Mouse (Mus musculus) adrenal gland, postnatal 4 days (tissue): ENCODE data around the gene Gstp1. TPM values are rescaled to one million over a fixed set of nuclear protein-coding genes. Genes with fewer than 3 reads are reported as not detected.
"Not testable (repeated sequence)": the region's sequence is repeated elsewhere in the genome, so short reads cannot be mapped to it uniquely, and the experiment has no call there.

Experiments used
- DNase-seq, 2 experiments: peaks; one replicate each; pipeline ENCODE4 v3.0.0; 2021 to 2022; ENCODE audit warnings: low spot score in 2 of 2, mixed read lengths in 2 of 2
- total RNA-seq, 2 experiments: library from RNA; stranded (reverse); gene quantifications; 2 replicates each; pipeline ENCODE4 v1.2.3; 2021

Gstp1 gene
- total RNA-seq, 2 experiments from 2014 or later, result 258 to 283 TPM

GRCm38 (mm10) chr19:4060899-4061465 lies 23.2 kb upstream of the Gstp1 start:
- no peak for DNase-seq

GRCm38 (mm10) chr19:4060044-4060898 lies 22.5 kb upstream of the Gstp1 start:
- DNase-seq, result not testable (repeated sequence)

- no peak for DNase-seq
Measured at GRCm38 (mm10) chr19:4059069-4059740, 21.4 kb upstream of the Gstp1 start, which contains the start of gene Gstp3. TSS of gene Gstp3 (minus strand) at chr19:4059569.

DNA sequence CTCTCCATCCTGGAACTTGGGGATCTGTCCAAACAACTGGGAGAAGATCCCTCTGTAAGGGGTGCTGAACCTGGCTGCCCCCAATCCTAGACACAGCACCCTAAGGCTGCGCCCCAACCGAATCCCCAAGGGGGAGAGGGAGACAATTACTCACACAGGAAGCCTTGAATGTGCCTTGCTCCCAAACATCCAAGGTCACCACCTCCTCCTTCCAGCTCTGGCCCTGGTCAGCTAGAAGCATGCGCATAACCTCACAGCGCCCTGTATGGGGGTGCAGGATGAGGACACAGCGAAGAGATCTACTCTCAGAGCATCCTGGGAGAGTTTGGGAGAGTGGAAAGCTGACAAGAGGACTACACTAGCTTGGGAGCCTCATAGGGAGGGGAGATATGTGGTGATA lies 20.8 kb upstream of the Gstp1 start:
- DNase-seq, result no peak

GRCm38 (mm10) chr19:4057962-4058361 lies 20.2 kb upstream of the Gstp1 start:
- DNase-seq, result no peak

- DNase-seq, result no peak
Measured at GRCm38 (mm10) chr19:4057389-4057788, 19.6 kb upstream of the Gstp1 start.

- no peak for DNase-seq
Measured at GRCm38 (mm10) chr19:4056727-4057126, 18.9 kb upstream of the Gstp1 start.

- DNase-seq, result no peak
Measured at GRCm38 (mm10) chr19:4055947-4056693, 18.3 kb upstream of the Gstp1 start.

GRCm38 (mm10) chr19:4055216-4055946 lies 17.6 kb upstream of the Gstp1 start:
- DNase-seq, result no peak

DNA sequence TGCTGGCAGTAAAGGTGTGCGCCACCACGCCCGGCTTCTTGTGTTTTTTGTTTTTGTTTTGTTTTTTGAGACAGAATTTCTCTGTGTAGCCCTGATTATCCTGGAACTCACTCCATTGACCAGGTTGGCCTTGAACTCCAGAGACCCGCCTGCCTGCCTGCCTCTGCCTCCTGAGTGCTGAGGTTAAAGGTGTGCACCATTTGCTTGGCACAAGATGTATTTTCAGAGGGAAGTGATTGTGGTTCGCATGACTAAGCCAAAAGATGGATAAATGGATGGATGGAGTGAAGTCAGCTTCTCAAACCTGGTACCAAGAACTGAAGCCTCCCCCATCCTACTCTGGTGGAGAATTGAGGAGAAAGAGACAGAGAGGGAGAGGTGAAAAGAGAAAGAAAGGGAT lies 16.8 kb upstream of the Gstp1 start:
- DNase-seq, result no peak

DNA sequence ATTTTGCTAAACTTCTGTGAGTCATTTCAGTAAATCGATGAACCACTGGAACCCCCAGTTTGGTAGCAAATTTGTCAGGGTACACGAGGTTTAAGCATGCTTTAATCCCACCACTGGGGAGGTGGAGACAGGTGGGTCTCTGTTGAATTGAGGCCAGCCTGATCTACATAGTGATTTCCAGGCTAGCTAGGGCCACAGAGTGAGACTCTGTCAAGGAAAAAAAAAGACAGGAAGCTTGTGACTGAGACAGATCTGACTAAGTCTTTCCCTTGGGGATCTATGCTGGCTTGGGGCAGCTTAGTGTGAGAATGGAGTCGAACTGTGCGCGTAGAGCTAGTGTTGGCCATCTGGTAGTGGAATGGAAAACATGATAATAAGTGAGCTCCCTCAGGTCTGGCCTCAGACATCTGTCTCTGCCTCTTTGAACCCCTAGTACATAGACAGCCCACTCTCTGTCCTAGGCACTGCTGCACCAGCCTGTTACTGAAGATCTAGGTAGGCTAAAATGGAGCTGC lies 14.8 kb upstream of the Gstp1 start:
- no peak for DNase-seq

GRCm38 (mm10) chr19:4051741-4052515 lies 14.1 kb upstream of the Gstp1 start:
- DNase-seq, result peak; percentile 43 to 44

- DNase-seq, result no peak
Measured at GRCm38 (mm10) chr19:4051016-4051415, 13.2 kb upstream of the Gstp1 start.

DNA sequence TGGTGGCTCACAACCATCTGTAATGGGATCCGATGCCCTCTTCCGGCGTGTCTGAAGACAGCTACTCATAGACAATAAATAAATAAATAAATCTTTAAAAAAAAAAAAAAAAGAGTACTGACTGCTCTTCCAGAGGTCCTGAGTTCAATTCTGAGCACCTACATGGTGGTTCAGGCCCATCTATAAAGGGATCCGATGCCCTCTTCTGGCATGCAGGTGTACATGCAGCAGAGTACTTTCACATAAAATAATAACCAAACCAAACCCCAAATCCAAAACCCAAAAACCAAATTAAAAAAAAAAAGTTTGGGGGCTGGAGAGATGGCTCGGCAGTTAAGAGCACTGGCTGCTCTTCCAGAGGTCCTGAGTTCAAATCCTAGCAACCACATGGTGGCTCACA lies 11.3 kb upstream of the Gstp1 start:
- not testable (repeated sequence) for DNase-seq

GRCm38 (mm10) chr19:4047859-4048258 lies 10.1 kb upstream of the Gstp1 start:
- DNase-seq, result peak; percentile 50 to 75

DNA sequence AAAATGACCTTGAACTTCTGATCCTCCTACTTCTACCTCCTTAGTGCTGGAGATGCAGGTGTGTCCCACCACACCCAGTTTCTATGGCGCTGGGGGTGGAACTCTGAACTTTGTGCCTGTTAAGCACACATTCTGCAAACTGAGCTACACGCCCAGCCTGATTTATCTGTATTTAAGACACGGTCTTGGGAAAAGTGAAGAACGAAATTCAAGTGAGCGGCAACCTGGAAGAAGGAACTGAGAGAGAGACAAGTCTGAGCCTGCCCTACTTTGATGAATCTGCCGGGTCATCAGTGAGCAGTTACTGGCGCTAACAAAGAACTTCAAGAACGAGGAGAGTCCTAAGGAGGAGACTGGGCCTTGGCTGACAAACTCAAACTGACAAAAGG lies 9.1 kb upstream of the Gstp1 start:
- DNase-seq, result no peak

DNA sequence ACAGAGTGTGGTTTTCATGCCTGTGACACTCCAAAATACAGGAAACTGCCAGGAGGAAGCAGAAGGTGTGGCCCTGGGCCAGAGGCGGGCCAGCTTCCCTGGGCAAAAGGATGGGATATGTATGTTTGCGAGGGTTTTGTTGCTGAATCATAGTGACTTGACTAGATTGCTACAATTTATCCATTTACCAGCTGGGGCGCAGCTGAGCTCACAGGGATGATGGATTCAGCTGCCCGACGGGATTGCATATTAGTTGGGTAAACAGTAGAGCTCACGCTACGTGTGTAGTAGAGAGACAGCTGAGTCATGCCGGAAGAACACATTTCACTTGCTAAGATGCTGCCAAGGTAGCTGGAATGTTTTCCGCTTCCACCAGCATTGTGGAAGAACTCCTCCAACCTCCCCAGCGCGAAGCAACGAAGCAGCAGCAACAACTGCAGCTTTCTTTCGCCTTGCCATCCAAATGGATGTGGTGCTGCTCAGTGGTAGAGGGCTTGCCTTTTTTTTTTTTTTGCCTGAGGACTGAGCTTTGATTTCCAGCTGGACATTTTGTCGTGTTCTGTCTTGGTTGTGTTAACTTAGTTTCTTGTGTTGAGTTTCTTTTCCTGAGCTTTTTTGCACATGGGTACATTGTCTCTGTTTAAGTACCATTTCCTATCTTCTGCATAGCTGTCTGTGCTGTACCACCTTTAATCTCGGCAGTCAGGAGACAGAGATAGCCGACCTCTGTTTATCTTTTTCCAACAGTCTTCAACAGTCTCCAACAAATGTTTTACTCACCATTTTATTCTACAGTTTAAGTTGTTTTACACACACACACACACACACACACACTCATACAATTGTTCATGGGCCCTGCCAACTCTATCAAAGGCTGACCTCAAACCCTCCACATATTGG lies 8.4 kb upstream of the Gstp1 start, which contains the start of gene Gstp2:
TSS of gene Gstp2 (minus strand) at position 58 of the 900 bp plus-strand sequence.
- DNase-seq, result peak in 1 of 2 experiments; percentile 56

DNA sequence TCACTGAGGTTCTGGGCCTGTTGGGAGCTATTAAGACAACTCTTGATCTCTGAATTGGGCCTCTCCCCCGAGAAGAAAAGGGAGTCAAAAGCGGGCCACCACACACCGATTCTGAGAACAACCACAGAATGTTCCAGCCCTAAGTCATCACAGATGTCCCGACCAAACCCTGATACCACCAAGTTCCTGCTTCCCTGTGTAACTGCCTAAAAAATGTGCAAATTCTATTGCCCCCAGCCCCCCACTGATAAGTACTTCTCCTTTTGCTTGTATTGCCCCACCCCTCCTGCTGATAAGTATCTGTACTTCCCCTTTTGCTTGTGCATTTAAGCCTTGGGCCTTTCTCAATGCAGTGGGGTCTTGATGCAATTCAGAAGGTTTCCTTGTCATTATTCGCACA lies 6.3 kb upstream of the Gstp1 start:
- DNase-seq, result not testable (repeated sequence)
